Mouse (Mus musculus): ENCODE data around the gene Fkbp10.

GRCm38 (mm10) chr11:100440691-100441522 is 25.4 kb downstream of the Fkbp10 start:
- TF ChIP-seq CTCF (IDR thresholded peaks at IDR 0.05; ENCODE audit: low read depth) (peak; percentile 16; the same call in 1 of the 2 replicates), EP300 (optimal IDR thresholded peaks at IDR 0.05) (no peak)

Measured in stomach, postnatal 0 days (tissue).